Mouse (Mus musculus): ENCODE measurements around the gene Schip1. TPM values are rescaled to one million over a fixed set of nuclear protein-coding genes. Genes with fewer than 3 reads are reported as not detected.

Gene Schip1
- polyA plus RNA-seq, 1 experiment from 2014 or later, result 47.2 TPM

DNA sequence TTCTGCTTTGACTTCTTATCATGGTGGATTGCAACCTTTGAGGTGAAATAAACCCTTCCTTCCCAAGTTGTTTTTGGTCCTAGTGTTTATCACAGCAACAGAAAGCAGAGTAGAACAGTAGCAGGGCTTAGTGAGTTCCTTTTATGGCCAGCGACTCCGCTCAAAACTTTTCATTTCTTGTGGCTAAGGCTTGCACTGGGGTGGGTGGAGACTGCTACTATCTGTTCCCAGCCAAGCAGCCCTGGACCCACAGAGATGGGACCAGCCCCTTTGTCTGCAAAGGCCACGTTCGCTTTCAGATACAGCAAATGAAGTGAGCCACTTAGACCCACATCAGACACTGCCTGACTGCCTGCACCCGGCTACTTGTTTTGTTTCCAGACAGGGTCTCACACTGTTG is 446.3 kb downstream of the Schip1 start:
- H3K36me3 ChIP-seq (ENCODE audit: control insufficient read depth, insufficient read depth, low read length), result no peaks in the 10 kb centered on the region
- WGBS, result 87% methylated on average over 5 of the region's 5 CpGs
- ATAC-seq (ENCODE audit: insufficient number of reproducible peaks, insufficient read depth, low FRiP score, low read depth), result no peak

DNA sequence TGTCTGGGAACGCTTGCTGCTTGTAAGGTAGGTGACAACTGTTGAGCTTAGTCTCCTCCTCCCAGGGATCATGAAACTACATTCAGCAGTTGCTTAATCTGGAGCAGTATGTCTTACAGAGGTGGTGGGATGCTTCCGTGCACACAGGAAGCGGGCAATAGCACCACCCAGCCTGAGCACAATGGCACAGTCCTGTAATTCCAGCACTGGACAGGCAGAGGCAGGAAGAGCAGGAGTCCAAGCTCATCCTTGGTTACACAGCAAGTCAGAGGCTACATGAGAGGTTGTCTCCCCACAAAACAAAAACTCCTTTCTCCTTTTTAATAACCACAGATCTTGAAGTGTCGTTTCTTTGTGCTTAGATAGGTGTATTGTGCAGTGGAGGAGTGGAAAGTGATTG is 447.1 kb downstream of the Schip1 start:
- no peaks in the 10 kb centered on the region for H3K9me3 ChIP-seq (ENCODE audit: control insufficient read depth, low read depth, low read length)
- whole genome bisulfite sequencing, result 76% methylated on average over 4 of the region's 4 CpGs
- peaks cover 3% of the 10 kb centered on the region; the same call in 1 of the 2 replicates for H3K4me1 ChIP-seq (ENCODE audit: control insufficient read depth, insufficient read depth, low read length)
- H3K27me3 ChIP-seq (ENCODE audit: control insufficient read depth, insufficient read depth, low read length), result no peaks in the 10 kb centered on the region
- H3K36me3 ChIP-seq (ENCODE audit: control insufficient read depth, insufficient read depth, low read length), result no peaks in the 10 kb centered on the region
- no peak overlapping the region for H3K9ac ChIP-seq (replicated peaks; ENCODE audit: low read depth, low read length)
- H3K4me3 ChIP-seq (ENCODE audit: low read depth, low read length), result no peak overlapping the region
- ATAC-seq (ENCODE audit: insufficient number of reproducible peaks, insufficient read depth, low FRiP score, low read depth), result no peak
- H3K4me2 ChIP-seq (replicated peaks; ENCODE audit: low read depth, low read length), result no peak overlapping the region
- no peak overlapping the region for H3K27ac ChIP-seq (ENCODE audit: low read length)

More for the DNA sequence above, 446.3 kb downstream of the Schip1 start:
- Histone ChIP-seq H3K4me3 (ENCODE audit: low read depth, low read length) (no peak overlapping the region), H3K4me1 (ENCODE audit: control insufficient read depth, insufficient read depth, low read length) (peaks cover 3% of the 10 kb centered on the region; the same call in 1 of the 2 replicates), H3K9ac (replicated peaks; ENCODE audit: low read depth, low read length) (no peak overlapping the region), H3K27ac (ENCODE audit: low read length) (no peak overlapping the region), H3K4me2 (replicated peaks; ENCODE audit: low read depth, low read length) (no peak overlapping the region), H3K9me3 (ENCODE audit: control insufficient read depth, low read depth, low read length) (no peaks in the 10 kb centered on the region), H3K27me3 (ENCODE audit: control insufficient read depth, insufficient read depth, low read length) (no peaks in the 10 kb centered on the region)

DNA sequence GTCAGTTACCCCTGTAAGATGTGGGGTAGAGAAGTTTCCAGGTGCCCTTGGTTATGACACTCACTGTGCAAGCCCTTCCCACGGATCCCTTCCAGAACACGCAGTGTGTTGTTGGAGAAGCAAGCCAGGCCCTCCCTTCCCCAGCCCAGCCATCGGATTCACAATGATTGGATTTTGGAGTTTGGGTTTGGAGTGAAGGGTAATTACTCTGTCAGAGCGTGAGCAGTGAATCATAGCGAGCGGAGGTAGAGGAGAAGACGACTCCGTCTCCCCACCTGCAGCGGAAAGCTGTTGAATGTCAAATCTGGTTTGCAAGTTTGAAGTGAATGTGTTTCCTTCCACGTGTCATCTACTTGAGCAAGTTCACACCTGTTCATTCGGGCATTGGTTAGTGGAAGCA is 447.7 kb downstream of the Schip1 start:
- ATAC-seq (ENCODE audit: insufficient number of reproducible peaks, insufficient read depth, low FRiP score, low read depth), result no peak
- no peak overlapping the region for H3K9ac ChIP-seq (replicated peaks; ENCODE audit: low read depth, low read length)

DNA sequence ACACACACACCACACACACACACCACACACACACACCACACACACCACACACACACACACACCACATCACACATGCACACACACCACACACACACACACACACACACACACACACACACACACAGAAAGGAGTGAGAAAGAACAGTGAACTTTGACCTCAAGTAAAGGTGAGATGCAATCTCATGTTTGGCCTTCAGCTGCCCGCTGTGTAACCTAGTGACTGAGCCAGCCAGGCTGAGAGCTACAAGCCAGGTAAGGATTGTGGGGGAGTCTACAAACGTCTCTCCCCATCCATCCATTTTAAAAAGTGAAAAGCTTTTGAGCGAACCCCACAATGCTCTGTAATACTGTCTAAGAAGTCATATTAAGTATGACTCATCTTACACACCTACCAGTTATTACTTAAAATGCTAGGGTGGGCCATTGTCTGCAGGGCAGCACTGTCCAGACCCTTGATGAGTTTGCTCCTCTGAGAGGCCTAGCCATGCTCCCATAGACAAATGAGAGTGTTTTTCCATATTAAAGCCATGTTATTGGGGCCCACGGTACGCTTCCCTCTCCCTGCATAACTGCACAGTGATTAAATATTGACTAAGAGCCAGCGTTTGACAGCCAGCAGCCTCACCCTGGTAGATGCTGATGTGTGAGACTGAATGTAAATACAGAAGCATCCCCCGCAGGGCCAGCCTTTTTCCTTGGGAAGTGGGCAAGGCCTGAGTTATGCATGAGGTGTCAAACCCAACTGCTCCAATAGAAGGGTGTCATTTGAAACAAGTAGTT is 448.9 kb downstream of the Schip1 start:
- Histone ChIP-seq H3K4me1 (ENCODE audit: control insufficient read depth, insufficient read depth, low read length) (0 out of 2 replicates have a peak, but pooled peaks cover 3% of the 10 kb centered on the region), H3K9me3 (ENCODE audit: control insufficient read depth, low read depth, low read length) (no peaks in the 10 kb centered on the region), H3K27ac (ENCODE audit: low read length) (no peak overlapping the region), H3K27me3 (ENCODE audit: control insufficient read depth, insufficient read depth, low read length) (no peaks in the 10 kb centered on the region), H3K4me3 (ENCODE audit: low read depth, low read length) (no peak overlapping the region), H3K9ac (replicated peaks; ENCODE audit: low read depth, low read length) (no peak overlapping the region), H3K4me2 (replicated peaks; ENCODE audit: low read depth, low read length) (no peak overlapping the region), H3K36me3 (ENCODE audit: control insufficient read depth, insufficient read depth, low read length) (no peaks in the 10 kb centered on the region)
- ATAC-seq (ENCODE audit: insufficient number of reproducible peaks, insufficient read depth, low FRiP score, low read depth), result 0 out of 2 replicates have a peak, but pooled peaks have one; percentile 46
- 28% methylated on average over 7 of the region's 7 CpGs for WGBS

More for the DNA sequence above, 447.7 kb downstream of the Schip1 start:
- H3K4me2 ChIP-seq (replicated peaks; ENCODE audit: low read depth, low read length), result no peak overlapping the region
- no peak overlapping the region for H3K4me3 ChIP-seq (ENCODE audit: low read depth, low read length)
- no peaks in the 10 kb centered on the region for H3K36me3 ChIP-seq (ENCODE audit: control insufficient read depth, insufficient read depth, low read length)
- H3K27me3 ChIP-seq (ENCODE audit: control insufficient read depth, insufficient read depth, low read length), result no peaks in the 10 kb centered on the region
- 55% methylated on average over 11 of the region's 11 CpGs for WGBS
- H3K9me3 ChIP-seq (ENCODE audit: control insufficient read depth, low read depth, low read length), result no peaks in the 10 kb centered on the region
- no peak overlapping the region for H3K27ac ChIP-seq (ENCODE audit: low read length)
- peaks cover 3% of the 10 kb centered on the region; the same call in 1 of the 2 replicates for H3K4me1 ChIP-seq (ENCODE audit: control insufficient read depth, insufficient read depth, low read length)

DNA sequence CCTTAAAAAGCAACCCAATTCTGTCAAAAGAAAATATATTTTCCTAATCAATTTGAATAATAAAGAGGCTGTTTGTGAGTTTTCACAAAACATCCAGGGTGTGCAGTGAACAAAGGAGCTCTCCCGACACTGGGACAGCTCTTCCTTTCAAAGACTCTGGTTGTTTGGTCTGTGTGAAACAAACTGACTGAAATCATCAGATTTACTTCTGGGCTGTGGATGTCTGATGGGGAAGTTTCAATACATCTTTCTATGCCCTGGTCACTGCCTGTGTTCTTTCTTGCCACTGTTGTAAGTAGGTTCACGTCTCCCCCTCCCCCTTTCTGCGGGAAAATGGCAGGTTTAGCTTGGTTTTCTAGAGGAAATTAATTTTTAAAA is 449.5 kb downstream of the Schip1 start:
- WGBS, result 71% methylated on average over 3 of the region's 3 CpGs
- no peaks in the 10 kb centered on the region for H3K36me3 ChIP-seq (ENCODE audit: control insufficient read depth, insufficient read depth, low read length)
- no peak overlapping the region for H3K4me2 ChIP-seq (replicated peaks; ENCODE audit: low read depth, low read length)
- 0 out of 2 replicates have a peak, but pooled peaks cover 3% of the 10 kb centered on the region for H3K4me1 ChIP-seq (ENCODE audit: control insufficient read depth, insufficient read depth, low read length)
- H3K9me3 ChIP-seq (ENCODE audit: control insufficient read depth, low read depth, low read length), result no peaks in the 10 kb centered on the region
- H3K4me3 ChIP-seq (ENCODE audit: low read depth, low read length), result no peak overlapping the region
- no peak overlapping the region for H3K27ac ChIP-seq (ENCODE audit: low read length)
- H3K27me3 ChIP-seq (ENCODE audit: control insufficient read depth, insufficient read depth, low read length), result no peaks in the 10 kb centered on the region
- no peak for ATAC-seq (ENCODE audit: insufficient number of reproducible peaks, insufficient read depth, low FRiP score, low read depth)
- H3K9ac ChIP-seq (replicated peaks; ENCODE audit: low read depth, low read length), result no peak overlapping the region

DNA sequence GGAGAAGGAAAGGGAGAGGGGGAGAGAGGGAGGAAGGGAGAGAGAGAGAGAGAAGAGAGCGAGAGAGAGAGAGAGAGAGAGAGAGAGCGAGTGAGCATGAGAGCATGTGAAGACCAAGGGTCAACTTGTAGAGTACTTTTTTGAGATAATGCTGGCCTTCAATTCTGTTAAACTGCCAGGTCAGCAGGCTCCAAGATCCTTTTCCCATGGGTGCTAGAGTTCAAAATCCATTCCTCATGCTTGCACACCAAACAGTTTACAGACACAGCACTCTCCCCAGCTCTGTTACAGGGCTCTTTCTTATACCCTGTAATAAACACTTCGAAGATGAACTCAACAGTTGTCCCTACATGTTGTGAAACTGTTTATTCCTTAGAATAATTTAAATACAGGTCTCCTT is 450.1 kb downstream of the Schip1 start:
- no peak for ATAC-seq (ENCODE audit: insufficient number of reproducible peaks, insufficient read depth, low FRiP score, low read depth)
- H3K9ac ChIP-seq (replicated peaks; ENCODE audit: low read depth, low read length), result no peak overlapping the region
- no peak overlapping the region for H3K4me2 ChIP-seq (replicated peaks; ENCODE audit: low read depth, low read length)
- H3K4me1 ChIP-seq (ENCODE audit: control insufficient read depth, insufficient read depth, low read length), result 0 out of 2 replicates have a peak, but pooled peaks cover 3% of the 10 kb centered on the region
- 86% methylated on average over 3 of the region's 3 CpGs for WGBS
- H3K27me3 ChIP-seq (ENCODE audit: control insufficient read depth, insufficient read depth, low read length), result no peaks in the 10 kb centered on the region
- H3K9me3 ChIP-seq (ENCODE audit: control insufficient read depth, low read depth, low read length), result no peaks in the 10 kb centered on the region
- H3K36me3 ChIP-seq (ENCODE audit: control insufficient read depth, insufficient read depth, low read length), result no peaks in the 10 kb centered on the region
- no peak overlapping the region for H3K4me3 ChIP-seq (ENCODE audit: low read depth, low read length)
- no peak overlapping the region for H3K27ac ChIP-seq (ENCODE audit: low read length)

DNA sequence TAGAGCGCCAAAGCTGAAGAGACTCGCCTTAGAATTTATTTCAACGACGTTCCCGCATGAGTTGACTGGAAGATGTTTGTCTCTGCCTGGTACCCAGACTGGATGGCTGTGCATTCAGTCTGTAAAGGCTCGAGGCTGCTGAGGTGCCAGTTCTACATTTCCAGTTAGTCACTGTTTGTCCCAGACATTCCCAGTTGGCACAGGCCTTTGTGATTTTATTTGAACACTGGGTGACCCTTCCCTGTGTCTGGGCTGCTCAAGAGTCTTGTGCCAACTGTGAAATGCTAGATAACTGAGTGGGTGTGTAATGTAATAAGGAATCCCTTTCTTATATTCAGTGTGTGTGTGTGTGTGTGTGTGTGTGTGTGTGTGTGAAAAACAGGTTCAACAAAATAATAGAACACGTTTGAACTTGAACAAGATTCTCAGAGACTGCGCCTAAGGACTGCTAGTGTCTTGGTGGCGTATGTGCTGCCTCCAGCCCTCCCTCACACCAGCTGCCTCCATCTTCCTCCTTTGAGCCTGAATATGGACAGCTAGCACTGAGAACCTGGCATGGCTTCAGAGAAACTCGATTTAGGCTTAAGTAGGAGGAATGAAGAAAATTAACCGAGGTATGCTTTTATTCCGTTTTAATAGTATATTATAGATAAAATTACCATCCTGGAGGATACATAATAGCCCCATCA is 451.9 kb downstream of the Schip1 start:
- Histone ChIP-seq H3K36me3 (ENCODE audit: control insufficient read depth, insufficient read depth, low read length) (no peaks in the 10 kb centered on the region), H3K4me3 (ENCODE audit: low read depth, low read length) (no peak overlapping the region), H3K9ac (replicated peaks; ENCODE audit: low read depth, low read length) (no peak overlapping the region), H3K4me1 (ENCODE audit: control insufficient read depth, insufficient read depth, low read length) (0 out of 2 replicates have a peak, but pooled peaks cover 3% of the 10 kb centered on the region), H3K27me3 (ENCODE audit: control insufficient read depth, insufficient read depth, low read length) (no peaks in the 10 kb centered on the region), H3K27ac (ENCODE audit: low read length) (no peak overlapping the region), H3K4me2 (replicated peaks; ENCODE audit: low read depth, low read length) (no peak overlapping the region), H3K9me3 (ENCODE audit: control insufficient read depth, low read depth, low read length) (no peaks in the 10 kb centered on the region)
- 77% methylated on average over 12 of the region's 12 CpGs for WGBS
- ATAC-seq (ENCODE audit: insufficient number of reproducible peaks, insufficient read depth, low FRiP score, low read depth), result no peak

DNA sequence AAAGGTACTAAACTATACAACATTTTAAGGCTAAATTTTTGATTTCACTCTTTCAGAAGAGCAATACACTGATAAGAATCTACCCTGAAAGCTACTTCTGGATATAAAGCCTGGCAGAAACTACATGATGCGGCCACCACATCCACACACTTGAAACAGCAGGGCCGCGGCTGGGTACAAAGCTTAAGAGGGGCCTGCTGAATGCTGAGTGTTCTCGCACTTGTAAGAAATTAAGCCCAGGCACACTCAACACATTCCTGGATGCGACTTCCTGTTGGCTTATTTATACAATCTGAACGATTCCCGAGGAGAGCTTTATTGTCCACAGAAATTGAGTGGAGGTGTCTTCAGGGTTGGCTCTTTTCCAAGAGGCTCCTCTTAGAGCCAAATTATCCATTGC is 452.6 kb downstream of the Schip1 start:
- no peak for ATAC-seq (ENCODE audit: insufficient number of reproducible peaks, insufficient read depth, low FRiP score, low read depth)
- 55% methylated on average over 7 of the region's 7 CpGs for WGBS

More for the DNA sequence above, 452.6 kb downstream of the Schip1 start:
- Histone ChIP-seq H3K9me3 (ENCODE audit: control insufficient read depth, low read depth, low read length) (no peaks in the 10 kb centered on the region), H3K27ac (ENCODE audit: low read length) (no peak overlapping the region), H3K9ac (replicated peaks; ENCODE audit: low read depth, low read length) (no peak overlapping the region), H3K4me1 (ENCODE audit: control insufficient read depth, insufficient read depth, low read length) (0 out of 2 replicates have a peak, but pooled peaks cover 3% of the 10 kb centered on the region), H3K36me3 (ENCODE audit: control insufficient read depth, insufficient read depth, low read length) (no peaks in the 10 kb centered on the region), H3K4me3 (ENCODE audit: low read depth, low read length) (no peak overlapping the region), H3K4me2 (replicated peaks; ENCODE audit: low read depth, low read length) (no peak overlapping the region), H3K27me3 (ENCODE audit: control insufficient read depth, insufficient read depth, low read length) (no peaks in the 10 kb centered on the region)
